Mouse (Mus musculus) CH12.LX (cell line): ENCODE measurements around the gene Sema3g.

Source experiments
- CHD2 ChIP-seq: IDR thresholded peaks from 2 replicates; pipeline ENCODE4 v1.6.1; 2011; ENCODE audit warnings: low read length, improper control_type of control experiment
- CTCF ChIP-seq, 2 experiments: IDR thresholded peaks in 1 of 2; conservative IDR thresholded peaks in 1 of 2; 2 replicates each; pipeline ENCODE4 v1.5.1; 2011 to 2012; ENCODE audit warnings: low read depth in 2 of 2, low read length in 2 of 2, improper control_type of control experiment in 1 of 2, inconsistent platforms in 1 of 2, mild to moderate bottlenecking in 1 of 2, moderate library complexity in 1 of 2
- E2F4 ChIP-seq: IDR thresholded peaks from 2 replicates; pipeline ENCODE4 v1.6.1; 2011; ENCODE audit warnings: low read depth, low read length, improper control_type of control experiment; ENCODE audit not compliant: insufficient replicate concordance
- EP300 ChIP-seq: IDR thresholded peaks from 2 replicates; pipeline ENCODE4 v1.6.1; 2011; ENCODE audit warnings: low read length, improper control_type of control experiment
- KAT2A ChIP-seq: IDR thresholded peaks from 2 replicates; pipeline ENCODE4 v1.6.1; 2012; ENCODE audit warnings: low read length, improper control_type of control experiment, inconsistent platforms; ENCODE audit not compliant: insufficient replicate concordance
- MAFK ChIP-seq: IDR thresholded peaks from 2 replicates; pipeline ENCODE4 v1.6.1; 2011; ENCODE audit warnings: low read length, improper control_type of control experiment; ENCODE audit not compliant: insufficient replicate concordance
- MAX ChIP-seq: IDR thresholded peaks from 2 replicates; pipeline ENCODE4 v1.6.1; 2011; ENCODE audit warnings: low read length, improper control_type of control experiment
- MAZ ChIP-seq: IDR thresholded peaks from 2 replicates; pipeline ENCODE4 v1.6.1; 2012; ENCODE audit warnings: low read depth, mild to moderate bottlenecking, inconsistent platforms, low read length, improper control_type of control experiment, moderate library complexity
- NELFE ChIP-seq: IDR thresholded peaks from 2 replicates; pipeline ENCODE4 v1.6.1; 2011; ENCODE audit warnings: low read depth, low read length, improper control_type of control experiment
- POLR2A ChIP-seq: IDR thresholded peaks from 2 replicates; pipeline ENCODE4 v1.6.1; 2011; ENCODE audit warnings: low read depth, mild to moderate bottlenecking, improper control_type of control experiment, low read length
- POLR2AphosphoS2 ChIP-seq: IDR thresholded peaks from 2 replicates; pipeline ENCODE4 v1.6.1; 2011; ENCODE audit warnings: low read depth, low read length, improper control_type of control experiment
- TCF12 ChIP-seq: IDR thresholded peaks from 2 replicates; pipeline ENCODE4 v1.6.1; 2014; ENCODE audit warnings: low read depth, mild to moderate bottlenecking, inconsistent platforms, low read length, improper control_type of control experiment
- ZKSCAN1 ChIP-seq: IDR thresholded peaks from 2 replicates; pipeline ENCODE4 v1.6.1; 2012; ENCODE audit warnings: low read depth, inconsistent platforms, low read length, improper control_type of control experiment, borderline replicate concordance

GRCm38 (mm10) chr14:31260932-31261331, 43.3 kb downstream of the Sema3g start:
- TF ChIP-seq MAFK (no peak), ZKSCAN1 (no peak), POLR2A (no peak), MAZ (no peak), TCF12 (no peak), POLR2AphosphoS2 (no peak), KAT2A (no peak), E2F4 (no peak), NELFE (no peak), EP300 (no peak), CHD2 (no peak), MAX (no peak), CTCF (conservative IDR thresholded peaks at IDR 0.05 in 1 of 2, IDR thresholded peaks at IDR 0.05 in 1 of 2; ENCODE audit: low read depth in 2 of 2, low read length in 2 of 2) (no peak)
